Mouse (Mus musculus) embryonic facial prominence, embryonic 10.5 days (tissue): ENCODE measurements at regions not wholly inside any gene's neighbourhood (a gene's known extent, or its start where the extent isn't known, plus 50 kb on each side); places are given as distances from the start of the nearest gene placed in this dataset.

Experiments
- DNase-seq: peaks from one replicate; pipeline ENCODE4 v3.0.0-alpha.2; 2017; ENCODE audit warnings: low spot score
- H3K27ac ChIP-seq: fragments of 300-500 bp; sonication (generic); replicated peaks from 2 replicates; pipeline ENCODE4 v1.5.1; 2016; ENCODE audit warnings: mild to moderate bottlenecking
- H3K27me3 ChIP-seq: fragments of 300-500 bp; sonication (generic); replicated peaks from 2 replicates; pipeline ENCODE4 v1.6.1; 2016; ENCODE audit warnings: low read depth, mild to moderate bottlenecking; ENCODE audit not compliant: poor library complexity, severe bottlenecking
- H3K36me3 ChIP-seq: fragments of 300-500 bp; sonication (generic); replicated peaks from 2 replicates; pipeline ENCODE4 v1.6.1; 2016; ENCODE audit warnings: mild to moderate bottlenecking, moderate library complexity
- H3K4me1 ChIP-seq: fragments of 300-500 bp; sonication (generic); 2 replicates; pipeline ENCODE4 v1.6.1; 2016
- H3K4me3 ChIP-seq: fragments of 300-500 bp; sonication (generic); 2 replicates; pipeline ENCODE4 v1.5.1; 2016; ENCODE audit warnings: mild to moderate bottlenecking, moderate library complexity
- H3K9me3 ChIP-seq: fragments of 300-500 bp; sonication (generic); 2 replicates; pipeline ENCODE4 v1.6.1; 2016; ENCODE audit warnings: mild to moderate bottlenecking
- WGBS: fragments of 180-500 bp; shearing (Covaris S2); methylation state at CpG from one replicate; pipeline ENCODE4 v1.1.7; 2016; 5-methylcytosine and 5-hydroxymethylcytosine counted together

DNA sequence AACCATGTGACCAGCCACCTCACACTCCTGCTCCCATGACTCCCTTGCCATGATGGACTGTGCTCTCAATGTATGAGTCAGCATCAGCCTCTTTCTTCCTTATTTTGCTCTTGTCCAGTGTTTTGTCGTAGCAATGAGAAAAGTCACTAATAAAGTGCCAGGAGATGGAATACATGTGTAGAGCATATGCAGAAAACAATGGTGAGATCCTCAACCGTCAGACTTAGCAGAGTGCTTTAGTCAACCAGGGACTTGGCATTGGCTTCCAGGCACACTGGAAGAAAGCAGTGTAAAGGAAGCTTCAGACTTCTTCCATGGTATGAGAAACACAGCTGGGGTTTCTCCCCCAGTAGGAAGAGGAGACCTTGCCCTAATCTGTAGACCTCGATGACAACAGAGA is 306.3 kb upstream of the Klf4 start:
- Histone ChIP-seq H3K4me1 (peaks cover 4% of the 10 kb centered on the region), H3K27me3 (no peaks in the 10 kb centered on the region), H3K9me3 (no peaks in the 10 kb centered on the region), H3K36me3 (no peaks in the 10 kb centered on the region), H3K27ac (no peak overlapping the region), H3K4me3 (no peak overlapping the region)
- DNase-seq: no peak
- WGBS: 82% methylated on average over 3 of the region's 3 CpGs

DNA sequence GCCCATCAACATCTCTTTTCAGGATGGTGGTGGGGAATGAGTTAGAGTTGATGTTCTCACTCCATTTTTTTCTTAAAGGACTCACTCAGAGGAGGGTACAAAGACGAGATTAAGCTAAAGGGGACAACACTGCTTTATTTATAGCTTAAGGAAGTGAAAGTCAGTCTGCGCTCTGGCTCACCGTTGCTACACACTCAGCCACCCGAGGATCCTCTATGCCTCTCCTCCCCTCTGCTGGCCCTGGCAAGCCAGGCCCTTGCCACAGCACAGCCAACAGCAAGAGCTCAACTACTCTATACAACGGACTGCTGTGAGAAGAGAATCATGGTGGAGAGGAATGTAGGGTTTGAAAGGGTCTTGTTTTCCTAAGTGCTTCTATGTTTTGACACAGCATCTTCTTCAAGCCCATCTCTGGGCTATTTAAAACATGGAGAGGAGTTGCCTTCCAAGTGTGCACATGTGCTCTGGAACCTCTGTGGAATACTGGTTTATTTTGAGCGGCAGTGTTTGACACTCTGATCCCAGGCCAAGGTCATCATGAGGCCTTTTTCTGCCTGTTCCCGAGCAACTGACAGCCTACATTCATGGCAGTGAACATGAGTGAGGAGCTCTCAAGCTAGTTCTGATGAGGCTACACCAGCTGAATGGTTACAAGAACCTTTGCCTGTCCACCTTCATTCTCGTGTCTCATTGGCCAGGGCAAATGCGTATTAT is 291.9 kb upstream of the Klf4 start:
- Histone ChIP-seq H3K4me1 (no peaks in the 10 kb centered on the region), H3K4me3 (no peak overlapping the region), H3K27me3 (no peaks in the 10 kb centered on the region), H3K9me3 (no peaks in the 10 kb centered on the region), H3K36me3 (no peaks in the 10 kb centered on the region), H3K27ac (no peak overlapping the region)
- WGBS: 85% methylated on average over 9 of the region's 9 CpGs
- no peak for DNase-seq

DNA sequence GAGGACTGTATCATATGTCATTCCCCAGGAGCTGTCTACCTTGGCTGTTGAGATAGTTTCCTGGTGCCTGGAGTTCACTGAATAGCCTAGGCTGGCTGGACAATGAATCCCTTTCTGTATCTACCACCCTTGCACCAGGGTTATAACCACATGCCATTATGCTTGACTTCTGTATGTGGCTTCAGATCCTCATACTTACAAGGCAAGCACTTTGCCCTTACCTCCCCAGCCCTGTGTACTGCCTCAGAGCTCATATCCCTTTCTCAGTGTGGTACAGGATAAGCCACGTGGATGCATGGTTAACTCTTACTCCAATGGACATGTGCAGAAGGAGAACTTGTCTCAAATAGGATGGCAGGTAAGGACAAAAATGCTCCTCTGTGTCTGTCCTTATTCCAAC is 291.3 kb upstream of the Klf4 start:
- no peaks in the 10 kb centered on the region for H3K27me3 ChIP-seq
- H3K9me3 ChIP-seq: no peaks in the 10 kb centered on the region
- H3K27ac ChIP-seq: no peak overlapping the region
- WGBS: 79% methylated on average over 1 of the region's 1 CpGs
- H3K4me3 ChIP-seq: no peak overlapping the region
- no peaks in the 10 kb centered on the region for H3K4me1 ChIP-seq
- no peak for DNase-seq
- no peaks in the 10 kb centered on the region for H3K36me3 ChIP-seq

DNA sequence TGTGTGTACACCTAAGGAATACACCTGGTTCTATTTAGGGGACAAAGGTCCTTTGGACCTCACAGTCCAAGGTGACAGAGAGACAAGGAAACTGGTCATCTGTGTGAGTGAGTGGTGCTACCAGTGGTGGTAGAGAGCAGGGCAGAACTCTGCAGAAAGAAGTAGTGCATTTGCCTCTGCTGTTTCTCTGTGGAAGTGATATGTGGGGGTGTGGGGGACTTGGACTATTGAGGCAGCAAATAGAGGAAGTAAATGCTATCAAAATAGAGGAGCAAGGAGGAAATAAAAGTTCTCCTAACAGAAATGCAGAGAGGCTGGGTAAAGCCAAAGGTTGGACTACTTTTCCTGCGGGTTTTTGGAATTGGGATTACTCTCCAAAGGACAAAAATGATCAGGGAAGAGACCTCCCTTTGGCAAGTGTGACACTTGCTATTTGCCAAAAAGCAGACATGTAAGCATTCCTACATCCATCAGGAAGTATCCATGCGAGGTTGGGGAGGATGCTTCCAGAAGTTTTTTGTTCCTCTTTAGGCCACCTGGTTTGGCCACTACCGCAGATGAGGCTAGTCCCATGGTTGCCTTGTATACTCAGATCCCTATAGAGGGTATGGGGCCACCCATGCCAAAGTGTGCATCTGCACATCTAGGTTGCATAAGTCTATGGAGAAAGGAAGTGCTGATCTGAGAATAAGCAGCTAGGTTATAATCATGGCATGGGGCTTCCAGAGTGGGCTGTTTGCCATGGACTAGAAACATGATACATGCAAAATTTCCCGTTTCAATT is 285.0 kb upstream of the Klf4 start:
- Histone ChIP-seq H3K4me1 (no peaks in the 10 kb centered on the region), H3K9me3 (no peaks in the 10 kb centered on the region), H3K4me3 (no peak overlapping the region), H3K36me3 (no peaks in the 10 kb centered on the region), H3K27me3 (no peaks in the 10 kb centered on the region), H3K27ac (no peak overlapping the region)
- DNase-seq: no peak
- 84% methylated on average over 4 of the region's 4 CpGs for WGBS

DNA sequence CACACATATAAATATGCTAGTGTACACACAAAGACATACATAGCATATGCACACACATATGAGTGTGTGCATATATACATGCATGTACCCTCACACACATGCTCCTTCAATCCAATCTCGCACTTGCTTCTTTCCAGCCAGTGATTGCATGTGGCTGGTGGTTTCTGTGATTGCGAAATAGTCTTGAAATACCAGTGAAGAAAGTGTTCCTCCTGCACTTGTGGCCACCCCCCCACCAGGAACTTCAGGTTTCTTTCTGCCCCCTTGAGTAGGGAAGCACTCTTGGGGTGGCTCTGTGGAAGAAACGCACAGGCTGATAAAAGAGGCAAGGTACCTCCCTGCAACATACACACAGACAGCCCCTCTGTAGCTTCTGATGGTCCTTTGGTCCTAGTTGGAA is 283.6 kb upstream of the Klf4 start:
- Histone ChIP-seq H3K4me3 (no peak overlapping the region), H3K36me3 (no peaks in the 10 kb centered on the region), H3K9me3 (no peaks in the 10 kb centered on the region), H3K27ac (no peak overlapping the region), H3K4me1 (no peaks in the 10 kb centered on the region), H3K27me3 (no peaks in the 10 kb centered on the region)
- no peak for DNase-seq
- WGBS: 93% methylated on average over 3 of the region's 3 CpGs

DNA sequence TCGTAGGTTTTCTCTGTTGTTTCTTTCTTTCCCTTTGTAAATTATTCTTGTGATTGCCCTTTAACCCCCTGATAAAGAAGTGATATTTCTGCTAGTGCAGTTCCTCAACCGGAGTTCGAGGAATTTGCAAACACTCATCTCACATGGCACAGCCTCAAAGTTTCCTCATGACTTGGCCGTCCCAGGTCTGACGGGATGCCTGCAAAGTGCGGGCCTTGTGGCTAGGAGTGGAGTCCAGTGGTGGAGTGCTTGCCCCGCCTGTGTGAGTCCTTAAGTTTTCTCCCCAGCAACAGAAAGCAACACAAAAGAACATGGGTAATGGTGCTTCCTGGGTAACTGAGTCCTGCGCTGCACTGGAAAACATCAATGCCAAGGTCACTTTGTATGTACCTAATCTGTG is 280.6 kb upstream of the Klf4 start:
- DNase-seq: no peak
- 91% methylated on average over 8 of the region's 8 CpGs for WGBS
- no peaks in the 10 kb centered on the region for H3K4me1 ChIP-seq
- H3K27me3 ChIP-seq: no peaks in the 10 kb centered on the region
- no peak overlapping the region for H3K4me3 ChIP-seq
- no peak overlapping the region for H3K27ac ChIP-seq
- no peaks in the 10 kb centered on the region for H3K9me3 ChIP-seq
- no peaks in the 10 kb centered on the region for H3K36me3 ChIP-seq

- Histone ChIP-seq H3K4me1 (no peaks in the 10 kb centered on the region), H3K9me3 (no peaks in the 10 kb centered on the region), H3K36me3 (no peaks in the 10 kb centered on the region), H3K4me3 (no peak overlapping the region), H3K27ac (no peak overlapping the region), H3K27me3 (no peaks in the 10 kb centered on the region)
- WGBS: 86% methylated on average over 3 of the region's 3 CpGs
- DNase-seq: no peak
These were observed 279.4 kb upstream of the Klf4 start for GRCm38 (mm10) chr4:55811656-55812055.

- Histone ChIP-seq H3K4me3 (no peak overlapping the region), H3K27ac (no peak overlapping the region), H3K4me1 (no peaks in the 10 kb centered on the region), H3K36me3 (no peaks in the 10 kb centered on the region), H3K27me3 (no peaks in the 10 kb centered on the region), H3K9me3 (no peaks in the 10 kb centered on the region)
- no peak for DNase-seq
- 85% methylated on average over 5 of the region's 5 CpGs for WGBS
These were observed 276.2 kb upstream of the Klf4 start for GRCm38 (mm10) chr4:55808501-55808900.

DNA sequence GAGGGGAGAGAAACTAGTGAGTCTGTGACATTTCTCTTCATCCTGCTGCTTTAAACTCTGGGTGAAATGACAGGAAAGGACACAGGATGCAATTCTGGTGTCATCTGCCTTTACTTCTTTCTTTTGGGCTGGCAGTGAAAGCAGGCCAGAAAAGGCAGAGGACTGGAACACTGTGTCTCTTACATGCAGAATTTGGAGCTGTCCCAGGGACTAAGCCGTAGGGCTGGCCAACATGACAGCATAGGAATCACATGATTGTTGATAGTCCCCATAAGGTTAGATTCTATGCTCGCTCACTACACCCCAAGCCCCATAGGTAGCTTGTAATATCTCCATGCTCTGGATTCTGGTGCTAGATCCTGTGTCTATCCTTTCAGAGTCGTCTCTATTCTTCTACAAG is 274.5 kb upstream of the Klf4 start:
- Histone ChIP-seq H3K4me3 (no peak overlapping the region), H3K9me3 (no peaks in the 10 kb centered on the region), H3K27me3 (no peaks in the 10 kb centered on the region), H3K4me1 (no peaks in the 10 kb centered on the region), H3K36me3 (no peaks in the 10 kb centered on the region), H3K27ac (no peak overlapping the region)
- DNase-seq: no peak
- 85% methylated on average over 3 of the region's 3 CpGs for WGBS

DNA sequence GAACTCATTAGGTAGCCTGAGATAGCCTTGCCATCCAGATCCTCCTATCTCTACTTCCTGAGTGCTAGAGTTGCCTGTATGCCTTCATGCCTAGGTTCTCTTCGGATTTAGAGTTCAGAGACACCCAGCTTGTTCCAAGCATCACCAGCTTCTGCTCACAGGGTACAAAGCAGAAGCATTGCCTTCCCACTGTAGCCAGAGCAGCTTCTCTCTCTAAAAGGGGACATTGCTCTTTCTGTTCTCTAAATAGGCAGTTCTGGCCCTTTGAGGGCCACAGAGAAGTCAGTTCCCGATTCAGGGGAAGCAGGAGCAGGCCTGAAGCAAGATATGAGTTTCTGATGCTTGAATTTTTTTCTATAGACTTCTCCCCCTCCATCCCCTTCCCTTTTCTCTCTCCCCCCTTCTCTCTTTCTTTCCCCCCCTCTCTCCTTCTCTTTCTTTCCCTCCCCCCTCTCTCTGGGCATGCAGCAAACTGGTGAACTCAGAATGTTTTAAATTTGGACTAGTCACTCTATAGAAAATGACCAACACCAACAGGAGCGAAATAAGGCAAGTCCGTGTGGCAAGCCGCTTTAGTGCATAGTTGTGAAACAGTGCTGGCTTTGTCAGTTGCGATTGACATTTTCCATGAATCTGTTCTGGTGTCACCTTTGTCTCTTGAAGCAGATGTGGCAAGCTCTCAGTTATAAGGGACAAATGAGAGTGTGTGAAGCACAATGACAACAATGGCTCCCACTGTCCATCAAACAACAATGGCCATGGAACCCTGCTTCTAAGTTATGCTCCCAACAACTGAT is 273.2 kb upstream of the Klf4 start:
- Histone ChIP-seq H3K27ac (no peak overlapping the region), H3K4me1 (no peaks in the 10 kb centered on the region), H3K36me3 (no peaks in the 10 kb centered on the region), H3K9me3 (no peaks in the 10 kb centered on the region), H3K27me3 (no peaks in the 10 kb centered on the region), H3K4me3 (no peak overlapping the region)
- 79% methylated on average over 6 of the region's 6 CpGs for WGBS
- DNase-seq: no peak

DNA sequence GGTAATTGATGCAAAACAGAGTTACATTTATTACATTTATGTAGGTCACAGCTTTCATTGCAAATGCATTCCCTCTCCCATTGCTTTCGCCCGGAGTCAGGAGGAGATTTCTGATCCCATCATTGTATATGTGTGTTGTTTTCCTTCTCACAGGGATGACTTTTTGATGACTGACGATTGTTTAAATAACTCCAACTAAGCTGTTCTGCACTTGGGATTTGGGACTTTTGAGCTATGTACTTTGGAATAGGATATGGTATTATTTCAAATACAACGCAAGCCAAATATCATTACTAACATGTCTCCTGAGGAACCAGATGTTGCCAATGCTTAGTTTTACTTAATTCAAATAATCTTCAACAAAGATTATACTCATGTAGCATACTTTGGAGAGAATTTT is 269.8 kb upstream of the Klf4 start:
- Histone ChIP-seq H3K9me3 (no peaks in the 10 kb centered on the region), H3K36me3 (no peaks in the 10 kb centered on the region), H3K27me3 (no peaks in the 10 kb centered on the region), H3K4me3 (no peak overlapping the region), H3K4me1 (no peaks in the 10 kb centered on the region), H3K27ac (no peak overlapping the region)
- 83% methylated on average over 4 of the region's 4 CpGs for WGBS
- no peak for DNase-seq

- H3K4me1 ChIP-seq: no peaks in the 10 kb centered on the region
- H3K27ac ChIP-seq: no peak overlapping the region
- DNase-seq: no peak
- no peaks in the 10 kb centered on the region for H3K9me3 ChIP-seq
- H3K27me3 ChIP-seq: no peaks in the 10 kb centered on the region
- 86% methylated on average over 6 of the region's 6 CpGs for WGBS
- no peak overlapping the region for H3K4me3 ChIP-seq
- no peaks in the 10 kb centered on the region for H3K36me3 ChIP-seq
These were observed 265.8 kb upstream of the Klf4 start for GRCm38 (mm10) chr4:55798099-55798498.
